Mouse (Mus musculus): Measurements from ENCODE around the gene Pgpep1. TPM values are rescaled to one million over a fixed set of nuclear protein-coding genes. Genes with fewer than 3 reads are reported as not detected.
A peak's percentile ranks its signal among the peaks of the same experiment; 100 is the strongest.

The Pgpep1 gene
- polyA plus RNA-seq, 1 experiment, result 30.2 TPM

DNA sequence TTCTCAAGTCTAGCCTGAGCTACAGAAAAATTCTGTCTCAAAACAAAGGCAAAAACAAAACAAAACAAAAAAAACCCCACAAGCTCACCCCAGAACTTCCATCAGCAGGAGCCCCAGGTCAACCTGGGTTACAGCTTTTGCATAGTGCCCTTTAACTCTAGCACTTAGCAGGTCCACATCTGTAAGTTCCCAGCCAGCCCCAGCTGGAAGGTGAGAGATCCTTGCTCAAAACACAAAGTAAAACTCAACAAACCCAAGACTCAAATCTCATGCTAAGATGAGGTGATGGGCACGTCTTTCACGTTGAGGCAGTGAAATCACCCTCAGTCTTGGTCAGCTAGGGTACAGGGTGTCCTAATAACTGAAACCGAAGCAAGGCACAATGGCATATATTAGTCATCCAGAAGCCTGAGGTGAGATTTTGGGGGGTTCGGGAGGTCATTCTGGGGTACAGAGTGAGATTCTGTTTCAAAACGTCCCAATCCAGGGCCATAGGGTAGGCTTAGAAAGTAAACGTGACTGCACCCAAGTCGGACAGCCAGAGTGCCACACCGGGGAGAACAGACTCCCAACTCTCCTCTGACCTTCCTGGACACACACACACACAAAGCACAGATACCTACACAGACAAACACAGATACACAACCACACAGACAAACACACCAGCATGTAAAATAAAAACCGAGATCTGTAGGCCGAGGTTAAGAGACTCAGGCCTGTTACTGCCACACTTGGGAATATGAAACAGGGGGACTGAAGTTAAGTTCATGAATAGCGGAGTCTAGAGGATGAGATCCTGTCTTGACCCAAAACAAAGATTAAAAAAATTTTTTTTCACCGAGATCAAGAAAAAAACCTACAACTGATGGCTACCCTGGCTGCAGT is 37.4 kb upstream of the Pgpep1 start:
- Histone ChIP-seq H3K4me1 (ENCODE audit: control insufficient read depth, insufficient read depth, low read length) (peaks cover 3% of the 10 kb centered on the region), H3K27ac (ENCODE audit: insufficient read depth, low read length) (peak overlapping the region; percentile 78), H3K4me3 (ENCODE audit: low read depth, low read length) (peak overlapping the region; percentile 48), H3K27me3 (ENCODE audit: control insufficient read depth, insufficient read depth, low read length, poor library complexity, severe bottlenecking) (no peaks in the 10 kb centered on the region), H3K36me3 (ENCODE audit: control insufficient read depth, insufficient read depth, low read length, poor library complexity, severe bottlenecking) (no peaks in the 10 kb centered on the region), H3K9ac (ENCODE audit: low read depth, poor library complexity, severe bottlenecking) (peak overlapping the region; percentile 80), H3K9me3 (replicated peaks; ENCODE audit: control insufficient read depth, insufficient read depth, low read length, poor library complexity, severe bottlenecking) (no peaks in the 10 kb centered on the region)
- TF ChIP-seq EP300 (IDR thresholded peaks at IDR 0.05; ENCODE audit: insufficient read depth, low read depth, low read length), result no peak
- no peak for TF ChIP-seq CTCF (IDR thresholded peaks at IDR 0.05; ENCODE audit: low read depth, low read length)
- no peak for TF ChIP-seq POLR2A (IDR thresholded peaks at IDR 0.05; ENCODE audit: insufficient read depth, low read length)

DNA sequence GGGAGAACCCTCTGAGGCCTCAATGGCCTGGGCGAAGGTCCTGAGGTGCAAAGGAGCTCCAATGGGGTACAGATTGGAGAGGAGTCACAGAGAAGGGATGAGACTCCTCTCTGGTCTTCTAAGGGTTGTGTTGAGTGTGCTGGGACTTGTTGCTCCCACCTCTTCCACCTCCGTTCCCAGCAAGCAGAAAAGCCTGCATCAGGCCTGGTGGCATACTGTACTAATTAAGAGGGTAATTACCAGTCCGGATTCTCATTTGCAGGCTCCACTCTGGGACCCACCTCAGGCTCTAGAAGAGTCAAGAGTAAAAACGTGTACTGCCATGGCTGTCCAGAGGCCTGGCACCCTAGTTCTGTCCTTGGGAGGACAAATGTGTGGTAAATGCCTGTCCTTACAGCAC is 36.8 kb upstream of the Pgpep1 start:
- Histone ChIP-seq H3K9ac (ENCODE audit: low read depth, poor library complexity, severe bottlenecking) (peak overlapping the region; percentile 80), H3K9me3 (replicated peaks; ENCODE audit: control insufficient read depth, insufficient read depth, low read length, poor library complexity, severe bottlenecking) (no peaks in the 10 kb centered on the region), H3K4me3 (ENCODE audit: low read depth, low read length) (peak overlapping the region; percentile 33), H3K4me1 (ENCODE audit: control insufficient read depth, insufficient read depth, low read length) (peaks cover 3% of the 10 kb centered on the region), H3K27ac (ENCODE audit: insufficient read depth, low read length) (peak overlapping the region; percentile 78), H3K27me3 (ENCODE audit: control insufficient read depth, insufficient read depth, low read length, poor library complexity, severe bottlenecking) (no peaks in the 10 kb centered on the region), H3K36me3 (ENCODE audit: control insufficient read depth, insufficient read depth, low read length, poor library complexity, severe bottlenecking) (no peaks in the 10 kb centered on the region)
- TF ChIP-seq EP300 (IDR thresholded peaks at IDR 0.05; ENCODE audit: insufficient read depth, low read depth, low read length) (no peak), CTCF (IDR thresholded peaks at IDR 0.05; ENCODE audit: low read depth, low read length) (no peak), POLR2A (IDR thresholded peaks at IDR 0.05; ENCODE audit: insufficient read depth, low read length) (no peak)

DNA sequence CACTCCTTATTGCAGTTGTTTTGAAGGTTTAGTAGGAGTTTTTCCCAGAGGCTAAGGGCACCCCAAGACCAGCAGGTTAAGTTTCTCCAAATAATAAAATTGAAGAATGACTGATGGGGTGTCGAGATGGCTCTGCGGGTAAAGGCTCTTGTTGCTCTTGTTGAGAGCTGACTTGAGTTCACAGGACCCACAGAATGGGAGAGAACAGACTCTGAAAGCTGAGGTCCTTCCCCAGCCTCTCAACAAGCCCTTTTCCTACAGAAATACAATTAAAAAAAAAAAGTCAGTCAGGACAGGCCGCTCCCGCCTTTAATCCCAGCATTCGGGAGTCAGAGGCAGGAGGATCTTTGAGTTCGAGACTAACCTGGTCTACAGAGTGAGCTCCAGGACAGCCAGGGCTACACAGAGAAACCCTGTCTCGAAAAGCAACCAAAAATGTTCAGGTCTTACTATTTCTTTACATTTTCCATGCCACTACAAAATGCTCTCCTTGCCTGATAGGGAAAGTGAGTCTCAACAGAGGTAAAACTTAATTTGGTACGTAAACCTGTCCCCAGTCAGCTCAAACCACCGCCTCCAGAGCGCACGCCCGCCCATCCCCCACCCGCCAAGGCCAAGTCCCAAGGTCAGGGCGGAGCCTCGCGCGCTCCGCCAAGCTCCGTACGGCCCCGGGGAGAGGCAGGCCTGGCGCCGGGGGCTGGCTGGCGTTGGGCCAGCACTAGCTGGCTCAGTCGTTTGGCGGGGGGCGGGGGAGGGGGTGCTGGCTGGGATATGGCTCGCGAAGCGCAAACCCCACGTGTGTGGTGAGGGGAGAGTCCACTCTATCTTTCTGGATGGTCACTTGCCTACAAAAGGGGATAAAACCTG is 36.1 kb upstream of the Pgpep1 start:
- peak overlapping the region; percentile 33 for H3K4me3 ChIP-seq (ENCODE audit: low read depth, low read length)
- TF ChIP-seq POLR2A (IDR thresholded peaks at IDR 0.05; ENCODE audit: insufficient read depth, low read length) (no peak), CTCF (IDR thresholded peaks at IDR 0.05; ENCODE audit: low read depth, low read length) (no peak), EP300 (IDR thresholded peaks at IDR 0.05; ENCODE audit: insufficient read depth, low read depth, low read length) (peak; percentile 95)
- H3K9me3 ChIP-seq (replicated peaks; ENCODE audit: control insufficient read depth, insufficient read depth, low read length, poor library complexity, severe bottlenecking), result no peaks in the 10 kb centered on the region
- peak overlapping the region; percentile 78 for H3K27ac ChIP-seq (ENCODE audit: insufficient read depth, low read length)
- peak overlapping the region; percentile 80 for H3K9ac ChIP-seq (ENCODE audit: low read depth, poor library complexity, severe bottlenecking)
- H3K36me3 ChIP-seq (ENCODE audit: control insufficient read depth, insufficient read depth, low read length, poor library complexity, severe bottlenecking), result no peaks in the 10 kb centered on the region
- H3K4me1 ChIP-seq (ENCODE audit: control insufficient read depth, insufficient read depth, low read length), result peaks cover 3% of the 10 kb centered on the region
- H3K27me3 ChIP-seq (ENCODE audit: control insufficient read depth, insufficient read depth, low read length, poor library complexity, severe bottlenecking), result no peaks in the 10 kb centered on the region

DNA sequence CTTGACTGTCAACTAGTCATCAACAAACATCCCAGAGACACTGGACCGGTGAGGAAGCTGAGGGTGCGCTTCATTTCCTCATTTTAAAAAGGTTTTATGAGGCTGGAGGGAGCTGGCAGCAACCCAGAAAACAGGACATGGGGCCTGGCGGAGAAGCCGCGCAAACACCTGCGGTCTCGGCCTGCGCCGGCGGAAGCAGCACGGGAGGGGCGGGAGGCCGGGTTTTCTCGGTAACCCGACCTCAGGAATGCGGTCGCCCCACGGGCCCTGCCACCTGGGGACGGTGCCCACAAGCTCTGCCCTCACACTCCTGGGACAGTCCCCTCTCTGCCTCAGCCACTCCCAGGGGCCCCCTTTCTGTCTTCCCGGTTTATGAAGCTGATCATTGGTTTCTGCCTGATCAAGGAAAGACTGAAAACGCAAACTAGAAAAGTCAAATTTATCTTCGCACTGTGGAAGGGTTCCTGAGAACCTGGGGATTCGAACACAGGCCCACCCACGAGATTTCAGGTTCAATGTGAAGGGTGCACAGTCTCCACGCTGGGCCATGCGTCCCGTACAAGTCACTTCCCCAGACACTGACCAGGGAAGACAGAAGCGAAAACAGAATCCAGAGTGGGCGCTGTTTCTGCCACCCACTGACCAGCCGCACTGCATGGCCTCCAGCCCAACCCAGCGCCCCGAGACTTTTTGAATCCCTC is 35.3 kb upstream of the Pgpep1 start:
- Histone ChIP-seq H3K27me3 (ENCODE audit: control insufficient read depth, insufficient read depth, low read length, poor library complexity, severe bottlenecking) (no peaks in the 10 kb centered on the region), H3K27ac (ENCODE audit: insufficient read depth, low read length) (peak overlapping the region; percentile 51), H3K36me3 (ENCODE audit: control insufficient read depth, insufficient read depth, low read length, poor library complexity, severe bottlenecking) (no peaks in the 10 kb centered on the region), H3K4me3 (ENCODE audit: low read depth, low read length) (peak overlapping the region; percentile 9; the same call in 1 of the 2 replicates), H3K9ac (ENCODE audit: low read depth, poor library complexity, severe bottlenecking) (peak overlapping the region; percentile 74), H3K9me3 (replicated peaks; ENCODE audit: control insufficient read depth, insufficient read depth, low read length, poor library complexity, severe bottlenecking) (no peaks in the 10 kb centered on the region), H3K4me1 (ENCODE audit: control insufficient read depth, insufficient read depth, low read length) (peaks cover 3% of the 10 kb centered on the region)
- TF ChIP-seq EP300 (IDR thresholded peaks at IDR 0.05; ENCODE audit: insufficient read depth, low read depth, low read length), result 0 out of 2 replicates have a peak, but pooled peaks have one; percentile 35
- TF ChIP-seq POLR2A (IDR thresholded peaks at IDR 0.05; ENCODE audit: insufficient read depth, low read length), result no peak
- TF ChIP-seq CTCF (IDR thresholded peaks at IDR 0.05; ENCODE audit: low read depth, low read length), result no peak

DNA sequence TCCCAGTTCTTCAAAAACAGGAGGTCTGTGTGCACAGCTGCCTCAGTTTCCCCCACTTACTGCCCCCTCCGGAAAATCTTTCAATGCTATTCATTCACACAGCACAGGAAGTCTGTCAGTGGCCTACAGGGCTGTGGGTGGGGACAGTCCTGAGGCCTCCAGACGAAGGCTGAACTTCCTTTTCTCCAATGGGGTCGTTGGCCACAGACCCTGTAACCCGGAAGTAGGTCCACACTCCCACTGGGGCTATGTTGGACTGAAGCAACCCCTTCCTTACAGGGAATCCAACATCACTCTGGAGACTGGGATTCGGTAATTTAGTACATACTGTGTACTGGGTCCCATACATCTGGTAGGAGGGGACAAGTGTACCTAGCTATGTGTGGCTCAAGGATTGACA is 33.4 kb upstream of the Pgpep1 start:
- H3K9ac ChIP-seq (ENCODE audit: low read depth, poor library complexity, severe bottlenecking), result no peak overlapping the region
- no peaks in the 10 kb centered on the region for H3K36me3 ChIP-seq (ENCODE audit: control insufficient read depth, insufficient read depth, low read length, poor library complexity, severe bottlenecking)
- no peak overlapping the region for H3K27ac ChIP-seq (ENCODE audit: insufficient read depth, low read length)
- no peaks in the 10 kb centered on the region for H3K27me3 ChIP-seq (ENCODE audit: control insufficient read depth, insufficient read depth, low read length, poor library complexity, severe bottlenecking)
- no peaks in the 10 kb centered on the region for H3K9me3 ChIP-seq (replicated peaks; ENCODE audit: control insufficient read depth, insufficient read depth, low read length, poor library complexity, severe bottlenecking)
- no peak overlapping the region for H3K4me3 ChIP-seq (ENCODE audit: low read depth, low read length)
- H3K4me1 ChIP-seq (ENCODE audit: control insufficient read depth, insufficient read depth, low read length), result peaks cover 3% of the 10 kb centered on the region
- no peak for TF ChIP-seq POLR2A (IDR thresholded peaks at IDR 0.05; ENCODE audit: insufficient read depth, low read length)

Data from ES-Bruce4 (cell line).